Mouse (Mus musculus): ENCODE results near the gene Cyth1. TPM values are rescaled to one million over a fixed set of nuclear protein-coding genes. Genes with fewer than 3 reads are reported as not detected.

Cyth1 gene
- polyA plus RNA-seq, 1 experiment from 2014 or later: 28.5 TPM

GRCm38 (mm10) chr11:118276328-118276727, 27.9 kb upstream of the Cyth1 start:
- H3K4me1 ChIP-seq: no peaks in the 10 kb centered on the region
- 88% methylated on average over 7 of the region's 7 CpGs for WGBS

DNA sequence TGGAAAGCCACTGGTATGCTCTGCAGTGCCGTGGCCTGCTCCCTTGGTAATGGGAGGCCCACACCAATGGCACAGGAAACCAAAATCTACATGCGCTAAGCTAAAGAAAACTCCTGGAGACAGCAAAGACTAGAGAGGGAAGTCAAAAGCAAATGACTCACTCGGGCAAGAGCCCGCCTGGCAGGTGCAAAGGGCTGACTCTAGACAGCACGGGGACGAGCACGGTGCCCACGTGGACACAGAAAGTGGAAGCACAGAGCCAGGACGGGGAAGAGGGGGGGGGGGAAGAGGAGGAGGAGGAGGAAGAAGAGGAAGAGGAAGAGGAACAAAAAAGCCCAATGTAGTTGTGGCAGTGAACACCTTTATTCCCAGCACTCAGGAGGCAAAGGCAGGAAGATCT, 26.7 kb upstream of the Cyth1 start:
- Histone ChIP-seq H3K27me3 (no peaks in the 10 kb centered on the region), H3K4me2 (replicated peaks) (no peak overlapping the region), H3K36me3 (peaks cover 98% of the 10 kb centered on the region), H3K4me3 (no peak overlapping the region), H3K9me3 (no peaks in the 10 kb centered on the region), H3K9ac (replicated peaks) (no peak overlapping the region), H3K27ac (replicated peaks) (no peak overlapping the region), H3K4me1 (no peaks in the 10 kb centered on the region)
- 94% methylated on average over 9 of the region's 9 CpGs for WGBS
- ATAC-seq (ENCODE audit: low FRiP score, low read depth): no peak

More at GRCm38 (mm10) chr11:118276328-118276727, 27.9 kb upstream of the Cyth1 start:
- Histone ChIP-seq H3K9me3 (no peaks in the 10 kb centered on the region), H3K4me3 (no peak overlapping the region), H3K4me2 (replicated peaks) (no peak overlapping the region), H3K9ac (replicated peaks) (no peak overlapping the region), H3K27me3 (no peaks in the 10 kb centered on the region), H3K27ac (replicated peaks) (no peak overlapping the region), H3K36me3 (peaks cover 97% of the 10 kb centered on the region)
- ATAC-seq (ENCODE audit: low FRiP score, low read depth): no peak

- Histone ChIP-seq H3K27me3 (no peaks in the 10 kb centered on the region), H3K9me3 (no peaks in the 10 kb centered on the region), H3K36me3 (peaks cover 96% of the 10 kb centered on the region), H3K4me2 (replicated peaks) (no peak overlapping the region), H3K27ac (replicated peaks) (no peak overlapping the region), H3K4me3 (no peak overlapping the region), H3K4me1 (no peaks in the 10 kb centered on the region), H3K9ac (replicated peaks) (no peak overlapping the region)
- WGBS: 96% methylated on average over 3 of the region's 3 CpGs
- ATAC-seq (ENCODE audit: low FRiP score, low read depth): no peak
Measured at GRCm38 (mm10) chr11:118269827-118270226, 21.4 kb upstream of the Cyth1 start.

DNA sequence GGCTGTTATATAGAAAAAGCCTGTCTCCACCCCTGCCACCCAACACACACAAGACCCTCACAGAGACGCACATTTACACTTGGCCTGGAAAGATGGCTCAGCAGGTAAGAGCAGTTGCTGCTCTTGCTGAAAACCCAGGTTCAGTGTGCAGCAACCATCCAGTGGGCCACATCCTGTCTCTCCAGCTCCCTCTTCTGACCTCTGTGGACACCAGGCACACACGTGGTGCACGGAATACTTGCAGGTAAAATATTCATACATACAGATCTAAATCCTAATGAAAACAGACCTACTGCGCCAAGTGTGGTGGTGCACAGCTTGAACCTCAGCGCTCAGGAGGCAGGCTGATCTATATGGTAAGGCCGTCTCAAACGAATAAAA, 18.3 kb upstream of the Cyth1 start:
- H3K27me3 ChIP-seq: no peaks in the 10 kb centered on the region
- no peak overlapping the region for H3K4me2 ChIP-seq (replicated peaks)
- H3K36me3 ChIP-seq: peaks cover 96% of the 10 kb centered on the region
- H3K4me3 ChIP-seq: no peak overlapping the region
- H3K9ac ChIP-seq (replicated peaks): no peak overlapping the region
- H3K9me3 ChIP-seq: no peaks in the 10 kb centered on the region
- WGBS: 92% methylated on average over 7 of the region's 7 CpGs
- ATAC-seq (ENCODE audit: low FRiP score, low read depth): no peak
- H3K27ac ChIP-seq (replicated peaks): no peak overlapping the region
- H3K4me1 ChIP-seq: no peaks in the 10 kb centered on the region

GRCm38 (mm10) chr11:118266044-118266665, 17.8 kb upstream of the Cyth1 start:
- Histone ChIP-seq H3K27me3 (no peaks in the 10 kb centered on the region), H3K4me3 (no peak overlapping the region), H3K9me3 (no peaks in the 10 kb centered on the region), H3K9ac (replicated peaks) (no peak overlapping the region), H3K4me2 (replicated peaks) (no peak overlapping the region), H3K4me1 (no peaks in the 10 kb centered on the region), H3K36me3 (peaks cover 96% of the 10 kb centered on the region), H3K27ac (replicated peaks) (no peak overlapping the region)
- ATAC-seq (ENCODE audit: low FRiP score, low read depth): no peak
- 92% methylated on average over 10 of the region's 10 CpGs for WGBS

- no peak overlapping the region for H3K9ac ChIP-seq (replicated peaks)
- no peak overlapping the region for H3K4me3 ChIP-seq
- no peak for ATAC-seq (ENCODE audit: low FRiP score, low read depth)
- 90% methylated on average over 11 of the region's 11 CpGs for WGBS
- H3K36me3 ChIP-seq: peaks cover 98% of the 10 kb centered on the region
- no peaks in the 10 kb centered on the region for H3K27me3 ChIP-seq
- H3K4me2 ChIP-seq (replicated peaks): no peak overlapping the region
- H3K9me3 ChIP-seq: no peaks in the 10 kb centered on the region
- no peak overlapping the region for H3K27ac ChIP-seq (replicated peaks)
- no peaks in the 10 kb centered on the region for H3K4me1 ChIP-seq
Measured at GRCm38 (mm10) chr11:118265621-118266020, 17.2 kb upstream of the Cyth1 start.

GRCm38 (mm10) chr11:118263146-118263545, 14.8 kb upstream of the Cyth1 start:
- Histone ChIP-seq H3K4me2 (replicated peaks) (no peak overlapping the region), H3K4me1 (no peaks in the 10 kb centered on the region), H3K36me3 (peaks cover 99% of the 10 kb centered on the region), H3K27ac (replicated peaks) (0 out of 2 replicates have a peak overlapping the region, but pooled peaks have one; percentile 2), H3K9ac (replicated peaks) (no peak overlapping the region), H3K27me3 (no peaks in the 10 kb centered on the region), H3K4me3 (no peak overlapping the region), H3K9me3 (no peaks in the 10 kb centered on the region)
- ATAC-seq (ENCODE audit: low FRiP score, low read depth): no peak
- 92% methylated on average over 5 of the region's 5 CpGs for WGBS

GRCm38 (mm10) chr11:118260081-118260480, 11.7 kb upstream of the Cyth1 start:
- H3K9me3 ChIP-seq: no peaks in the 10 kb centered on the region
- ATAC-seq (ENCODE audit: low FRiP score, low read depth): no peak
- WGBS: 93% methylated on average over 8 of the region's 8 CpGs
- H3K36me3 ChIP-seq: peaks cover 91% of the 10 kb centered on the region
- no peak overlapping the region for H3K27ac ChIP-seq (replicated peaks)
- H3K4me3 ChIP-seq: no peak overlapping the region
- no peaks in the 10 kb centered on the region for H3K27me3 ChIP-seq
- no peak overlapping the region for H3K4me2 ChIP-seq (replicated peaks)
- no peaks in the 10 kb centered on the region for H3K4me1 ChIP-seq
- no peak overlapping the region for H3K9ac ChIP-seq (replicated peaks)

DNA sequence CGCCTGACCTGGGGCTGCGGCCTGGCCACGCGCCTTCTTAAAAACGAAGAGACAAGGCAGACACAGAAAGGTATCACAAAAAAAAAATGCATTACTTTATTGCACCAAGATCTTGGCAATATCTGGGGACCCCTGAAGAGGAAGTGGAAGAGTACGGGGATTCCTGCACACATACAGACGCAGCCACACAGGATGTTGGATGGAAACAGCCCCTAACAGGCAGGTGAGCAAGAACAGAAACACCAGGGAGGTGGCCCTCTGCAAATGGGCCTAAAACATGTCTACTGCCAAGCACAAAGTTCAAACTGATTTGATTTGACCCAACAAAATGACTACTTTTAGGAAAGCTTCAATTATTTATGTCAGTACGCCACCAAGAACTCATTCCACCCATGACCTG, 11.2 kb upstream of the Cyth1 start:
- WGBS: 98% methylated on average over 8 of the region's 8 CpGs
- H3K36me3 ChIP-seq: peaks cover 86% of the 10 kb centered on the region
- ATAC-seq (ENCODE audit: low FRiP score, low read depth): no peak

DNA sequence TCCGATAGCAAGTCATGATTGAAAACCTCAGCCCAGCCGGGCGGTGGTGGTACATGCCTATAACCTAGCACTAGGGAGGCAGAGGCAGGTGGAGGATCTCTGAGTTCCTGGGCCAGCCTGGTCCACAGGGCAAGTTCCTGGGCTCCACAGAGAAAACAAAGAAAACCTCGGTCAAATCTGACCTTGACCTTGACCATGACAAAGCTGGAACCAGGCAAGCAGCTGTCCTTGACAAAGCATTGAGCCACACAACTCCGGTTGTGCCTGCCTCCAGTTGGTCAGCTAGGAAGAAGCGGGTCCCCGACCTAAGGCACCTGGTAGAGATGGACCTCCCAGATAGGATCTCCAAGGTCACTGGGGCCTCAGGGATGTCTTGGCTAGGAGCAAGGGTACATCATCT, 8.0 kb upstream of the Cyth1 start:
- H3K9me3 ChIP-seq: no peaks in the 10 kb centered on the region
- H3K27me3 ChIP-seq: peaks cover 2% of the 10 kb centered on the region; the same call in 1 of the 2 replicates
- no peak overlapping the region for H3K4me3 ChIP-seq
- H3K9ac ChIP-seq (replicated peaks): no peak overlapping the region
- ATAC-seq (ENCODE audit: low FRiP score, low read depth): no peak
- no peak overlapping the region for H3K4me2 ChIP-seq (replicated peaks)
- H3K36me3 ChIP-seq: peaks cover 54% of the 10 kb centered on the region
- H3K4me1 ChIP-seq: peaks cover 10% of the 10 kb centered on the region; the same call in 1 of the 2 replicates
- H3K27ac ChIP-seq (replicated peaks): no peak overlapping the region
- 95% methylated on average over 7 of the region's 7 CpGs for WGBS

More for the DNA sequence above, 11.2 kb upstream of the Cyth1 start:
- Histone ChIP-seq H3K9me3 (no peaks in the 10 kb centered on the region), H3K9ac (replicated peaks) (no peak overlapping the region), H3K4me1 (peaks cover 4% of the 10 kb centered on the region; the same call in 1 of the 2 replicates), H3K27ac (replicated peaks) (no peak overlapping the region), H3K4me2 (replicated peaks) (no peak overlapping the region), H3K27me3 (no peaks in the 10 kb centered on the region), H3K4me3 (no peak overlapping the region)

GRCm38 (mm10) chr11:118254159-118254951, 6.0 kb upstream of the Cyth1 start:
- peak overlapping the region; percentile 40 for H3K27ac ChIP-seq (replicated peaks)
- H3K4me3 ChIP-seq: no peak overlapping the region
- H3K9ac ChIP-seq (replicated peaks): no peak overlapping the region
- H3K36me3 ChIP-seq: peaks cover 34% of the 10 kb centered on the region
- 64% methylated on average over 15 of the region's 15 CpGs for WGBS
- ATAC-seq (ENCODE audit: low FRiP score, low read depth): no peak
- H3K9me3 ChIP-seq: no peaks in the 10 kb centered on the region
- peaks cover 10% of the 10 kb centered on the region; the same call in 1 of the 2 replicates for H3K4me1 ChIP-seq
- H3K4me2 ChIP-seq (replicated peaks): no peak overlapping the region
- peaks cover 8% of the 10 kb centered on the region for H3K27me3 ChIP-seq

DNA sequence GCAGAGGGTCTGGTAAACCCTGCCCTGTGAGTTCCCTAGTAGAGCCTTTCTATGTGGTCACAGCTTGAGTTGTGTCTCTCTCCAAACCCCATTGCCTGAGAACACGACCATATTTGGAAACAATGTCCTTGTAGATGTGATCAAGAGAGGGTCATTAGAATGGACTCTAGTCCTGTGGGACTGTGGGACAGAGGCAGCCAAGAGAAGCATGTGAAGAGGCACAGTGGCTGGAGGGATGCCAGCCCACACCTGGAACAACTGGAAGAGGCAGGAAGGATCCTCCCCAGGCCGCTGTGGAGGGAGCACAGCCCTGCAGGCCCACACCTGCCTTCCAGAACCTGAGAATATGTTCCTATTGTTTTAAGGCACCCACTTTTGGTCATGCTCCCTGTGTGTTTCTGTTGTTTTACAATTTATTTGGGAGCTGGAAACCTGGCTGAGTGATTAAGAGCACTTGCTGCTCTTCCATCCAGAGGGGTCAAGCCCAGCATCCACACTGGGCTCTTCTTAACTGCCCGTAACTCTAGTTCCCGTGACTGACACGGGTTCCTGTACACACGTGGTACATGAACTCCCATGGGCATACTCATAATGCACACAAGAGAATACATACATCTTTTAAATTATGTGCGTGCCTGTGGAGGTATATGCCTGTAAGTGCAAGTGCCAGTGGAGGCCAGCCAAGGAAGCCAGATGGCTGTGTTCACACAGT, 5.2 kb upstream of the Cyth1 start:
- Histone ChIP-seq H3K4me3 (no peak overlapping the region), H3K4me2 (replicated peaks) (no peak overlapping the region)
- 90% methylated on average over 7 of the region's 7 CpGs for WGBS

More for the DNA sequence above, 5.2 kb upstream of the Cyth1 start:
- peaks cover 8% of the 10 kb centered on the region for H3K27me3 ChIP-seq
- no peak overlapping the region for H3K9ac ChIP-seq (replicated peaks)
- no peak for ATAC-seq (ENCODE audit: low FRiP score, low read depth)
- H3K27ac ChIP-seq (replicated peaks): no peak overlapping the region; the same call in 1 of the 2 replicates
- H3K4me1 ChIP-seq: peaks cover 15% of the 10 kb centered on the region
- no peaks in the 10 kb centered on the region for H3K9me3 ChIP-seq
- H3K36me3 ChIP-seq: peaks cover 27% of the 10 kb centered on the region
